Mouse (Mus musculus) stomach, embryonic 16.5 days (tissue): ENCODE results near the gene Ubash3a. TPM values are rescaled to one million over a fixed set of nuclear protein-coding genes. Genes with fewer than 3 reads are reported as not detected.

Source experiments
- ATAC-seq: fragments of 200-750 bp; cut with Nextera tagmentation; 2 replicates; pipeline ENCODE4 v1.8.0; 2017; ENCODE audit warnings: moderate number of reproducible peaks, moderate TSS enrichment; ENCODE audit not compliant: insufficient read depth, low FRiP score
- H3K27ac ChIP-seq: fragments of 300-500 bp; sonication (generic); 2 replicates; pipeline ENCODE4 v1.5.1; 2014; ENCODE audit warnings: low read length
- H3K27me3 ChIP-seq: fragments of 300-500 bp; sonication (generic); 2 replicates; pipeline ENCODE4 v1.6.1; 2014; ENCODE audit warnings: low read length, control low read depth, mixed read lengths; ENCODE audit not compliant: control insufficient read depth, insufficient read depth
- H3K36me3 ChIP-seq: fragments of 300-500 bp; sonication (generic); 2 replicates; pipeline ENCODE4 v1.6.1; 2014; ENCODE audit warnings: low read length; ENCODE audit not compliant: control insufficient read depth, insufficient read depth
- H3K4me1 ChIP-seq: fragments of 300-500 bp; sonication (generic); 2 replicates; pipeline ENCODE4 v1.6.1; 2014; ENCODE audit warnings: low read length, control low read depth, mixed read lengths; ENCODE audit not compliant: control insufficient read depth, insufficient read depth
- H3K4me2 ChIP-seq: fragments of 300-500 bp; sonication (generic); 2 replicates; pipeline ENCODE4 v1.6.1; 2014; ENCODE audit warnings: low read depth, low read length, mixed read lengths
- H3K4me3 ChIP-seq: fragments of 300-500 bp; sonication (generic); replicated peaks from 2 replicates; pipeline ENCODE4 v1.5.1; 2014; ENCODE audit warnings: mild to moderate bottlenecking, low read length
- H3K9ac ChIP-seq: fragments of 300-500 bp; sonication (generic); 2 replicates; pipeline ENCODE4 v1.6.1; 2014; ENCODE audit warnings: low read length
- H3K9me3 ChIP-seq: fragments of 300-500 bp; sonication (generic); replicated peaks from 2 replicates; pipeline ENCODE4 v1.6.1; 2016; ENCODE audit warnings: low read length, control low read depth; ENCODE audit not compliant: control insufficient read depth
- WGBS: fragments of 180-500 bp; shearing (Covaris S2); extraction: QIAGEN DNeasy Blood & Tissue Kit; methylation state at CpG from one replicate; pipeline ENCODE4 v1.1.7; 2014; 5-methylcytosine and 5-hydroxymethylcytosine counted together
- polyA plus RNA-seq: library from polyadenylated mRNA; unstranded; fragments of >200 nt; fragmentation: Nextera tagmentation; extraction: Ambion mirVana; gene quantifications from 2 replicates; pipeline ENCODE4 v1.2.1, GENCODE M21; 2015

The Ubash3a gene
- polyA plus RNA-seq = 1.1 and 1.4 TPM in 2 replicates

- H3K36me3 ChIP-seq = no peaks in the 10 kb centered on the region
- H3K27me3 ChIP-seq = no peaks in the 10 kb centered on the region
- H3K4me3 ChIP-seq = no peak within 1 kb of the TSS
- no peak within 1 kb of the TSS for H3K27ac ChIP-seq
- no peaks in the 10 kb centered on the region for H3K9me3 ChIP-seq
- H3K9ac ChIP-seq = no peak within 1 kb of the TSS
- WGBS = 62% methylated on average over 12 of the region's 12 CpGs
- no peaks in the 10 kb centered on the region for H3K4me1 ChIP-seq
- no peak for ATAC-seq
- H3K4me2 ChIP-seq = no peak within 1 kb of the TSS
These were observed at the start of gene Ubash3a for GRCm38 (mm10) chr17:31207771-31208334. Gene Ubash3a, plus strand, starts transcription at chr17:31207873.

GRCm38 (mm10) chr17:31157921-31158320 is 49.8 kb upstream of the Ubash3a start:
- Histone ChIP-seq H3K9ac (no peak overlapping the region), H3K27me3 (no peaks in the 10 kb centered on the region), H3K27ac (no peak overlapping the region), H3K4me3 (no peak overlapping the region), H3K9me3 (peaks cover 8% of the 10 kb centered on the region; the same call in 1 of the 2 replicates), H3K4me2 (no peak overlapping the region), H3K36me3 (no peaks in the 10 kb centered on the region), H3K4me1 (no peaks in the 10 kb centered on the region)
- no peak for ATAC-seq
- 78% methylated on average over 6 of the region's 6 CpGs for WGBS

- 81% methylated on average over 4 of the region's 4 CpGs for WGBS
- Histone ChIP-seq H3K9ac (no peak overlapping the region), H3K4me2 (no peak overlapping the region), H3K4me1 (no peaks in the 10 kb centered on the region), H3K27ac (no peak overlapping the region), H3K4me3 (no peak overlapping the region), H3K9me3 (peaks cover 8% of the 10 kb centered on the region; the same call in 1 of the 2 replicates), H3K36me3 (no peaks in the 10 kb centered on the region), H3K27me3 (no peaks in the 10 kb centered on the region)
- no peak for ATAC-seq
These were observed 47.4 kb upstream of the Ubash3a start for GRCm38 (mm10) chr17:31160291-31160690.

GRCm38 (mm10) chr17:31162607-31163006 is 45.1 kb upstream of the Ubash3a start:
- 74% methylated on average over 12 of the region's 12 CpGs for WGBS
- no peak for ATAC-seq
- Histone ChIP-seq H3K27ac (no peak overlapping the region), H3K4me2 (no peak overlapping the region), H3K9ac (no peak overlapping the region), H3K4me1 (0 out of 2 replicates have a peak, but pooled peaks cover 3% of the 10 kb centered on the region), H3K27me3 (no peaks in the 10 kb centered on the region), H3K9me3 (peaks cover 8% of the 10 kb centered on the region; the same call in 1 of the 2 replicates), H3K4me3 (no peak overlapping the region), H3K36me3 (no peaks in the 10 kb centered on the region)

GRCm38 (mm10) chr17:31163821-31164220 is 43.9 kb upstream of the Ubash3a start:
- Histone ChIP-seq H3K27ac (no peak overlapping the region), H3K4me2 (no peak overlapping the region), H3K27me3 (no peaks in the 10 kb centered on the region), H3K4me1 (0 out of 2 replicates have a peak, but pooled peaks cover 3% of the 10 kb centered on the region), H3K9me3 (peaks cover 5% of the 10 kb centered on the region; the same call in 1 of the 2 replicates), H3K36me3 (no peaks in the 10 kb centered on the region), H3K4me3 (no peak overlapping the region; the same call in 1 of the 2 replicates), H3K9ac (0 out of 2 replicates have a peak overlapping the region, but pooled peaks have one; percentile 10)
- no peak for ATAC-seq
- 74% methylated on average over 2 of the region's 2 CpGs for WGBS

- 0 out of 2 replicates have a peak within 1 kb of the TSS, but pooled peaks have one; percentile 10 for H3K9ac ChIP-seq
- no peak within 1 kb of the TSS; the same call in 1 of the 2 replicates for H3K4me3 ChIP-seq
- peaks cover 3% of the 10 kb centered on the region; the same call in 1 of the 2 replicates for H3K4me1 ChIP-seq
- H3K4me2 ChIP-seq = no peak within 1 kb of the TSS
- WGBS = 74% methylated on average over 6 of the region's 6 CpGs
- no peak within 1 kb of the TSS; the same call in 1 of the 2 replicates for H3K27ac ChIP-seq
- H3K36me3 ChIP-seq = no peaks in the 10 kb centered on the region
- H3K9me3 ChIP-seq = no peaks in the 10 kb centered on the region
- no peaks in the 10 kb centered on the region for H3K27me3 ChIP-seq
- no peak for ATAC-seq
These were observed 42.5 kb upstream of the Ubash3a start, which contains the start of gene Tff1 for GRCm38 (mm10) chr17:31165127-31165526. Gene Tff1, minus strand, starts transcription at chr17:31165277.

GRCm38 (mm10) chr17:31169796-31170195 is 37.9 kb upstream of the Ubash3a start:
- Histone ChIP-seq H3K4me1 (peaks cover 3% of the 10 kb centered on the region; the same call in 1 of the 2 replicates), H3K4me3 (no peak overlapping the region), H3K4me2 (no peak overlapping the region), H3K9me3 (no peaks in the 10 kb centered on the region), H3K27ac (peak overlapping the region; percentile 85), H3K9ac (no peak overlapping the region), H3K36me3 (no peaks in the 10 kb centered on the region), H3K27me3 (no peaks in the 10 kb centered on the region)
- 60% methylated on average over 5 of the region's 5 CpGs for WGBS
- ATAC-seq = peak; percentile 90

- Histone ChIP-seq H3K27ac (no peak overlapping the region), H3K36me3 (no peaks in the 10 kb centered on the region), H3K4me2 (no peak overlapping the region), H3K9me3 (no peaks in the 10 kb centered on the region), H3K9ac (no peak overlapping the region), H3K27me3 (no peaks in the 10 kb centered on the region), H3K4me1 (0 out of 2 replicates have a peak, but pooled peaks cover 6% of the 10 kb centered on the region), H3K4me3 (no peak overlapping the region)
- ATAC-seq = no peak
- WGBS = 82% methylated on average over 4 of the region's 4 CpGs
These were observed 31.4 kb upstream of the Ubash3a start for GRCm38 (mm10) chr17:31176321-31176720.

- WGBS = 77% methylated on average over 4 of the region's 4 CpGs
- no peaks in the 10 kb centered on the region for H3K36me3 ChIP-seq
- ATAC-seq = no peak
- H3K4me3 ChIP-seq = no peak overlapping the region
- 0 out of 2 replicates have a peak, but pooled peaks cover 6% of the 10 kb centered on the region for H3K4me1 ChIP-seq
- H3K9me3 ChIP-seq = no peaks in the 10 kb centered on the region
- H3K9ac ChIP-seq = no peak overlapping the region
- H3K4me2 ChIP-seq = no peak overlapping the region
- H3K27ac ChIP-seq = no peak overlapping the region
- H3K27me3 ChIP-seq = no peaks in the 10 kb centered on the region
These were observed 26.2 kb upstream of the Ubash3a start for GRCm38 (mm10) chr17:31181490-31181889.
